Mouse (Mus musculus): ENCODE data around the gene Tmem176b. TPM values are rescaled to one million over a fixed set of nuclear protein-coding genes. Genes with fewer than 3 reads are reported as not detected.
A peak's percentile ranks its signal among the peaks of the same experiment; 100 is the strongest.
"Not testable (repeated sequence)": the region's sequence is repeated elsewhere in the genome, so short reads cannot be mapped to it uniquely, and the experiment has no call there.

The Tmem176b gene
- 10 to 100 TPM; 62.5 to 63.9 TPM for total RNA-seq (2021)
- long read RNA-seq, experiment 1, transcript Tmem176b-209 (7 exons, 986 nt): minor isoform, 11 of 47 reads
- long read RNA-seq, experiment 1, transcript Tmem176b-203 (7 exons, 1,414 nt): major isoform, 22 of 47 reads
- long read RNA-seq, experiment 1, partial matches to known transcripts: 4 of 47 reads
- long read RNA-seq, experiment 1, other reads (novel, unspliced or antisense): 8 of 47 reads
- long read RNA-seq, experiment 2, transcript Tmem176b-203 (7 exons, 1,414 nt): major isoform, 12 of 33 reads
- long read RNA-seq, experiment 2, transcript Tmem176b-209 (7 exons, 986 nt): minor isoform, 11 of 33 reads
- long read RNA-seq, experiment 2, partial matches to known transcripts: 6 of 33 reads
- long read RNA-seq, experiment 2, other reads (novel, unspliced or antisense): 2 of 33 reads

- intact Hi-C loops (cut with DNase I): no loop called here
- DNase-seq: peak; percentile 90 to 95
Observed at GRCm38 (mm10) chr6:48840973-48841625, at the start of gene Tmem176b. Tmem176b (minus strand) TSS chr6:48841496.

GRCm38 (mm10) chr6:48876510-48877135, 35.3 kb upstream of the Tmem176b start:
- intact Hi-C loops (cut with DNase I): no loop called here
- DNase-seq: no peak

GRCm38 (mm10) chr6:48875515-48875914, 34.2 kb upstream of the Tmem176b start:
- intact Hi-C loops (cut with DNase I): no loop called here

GRCm38 (mm10) chr6:48874576-48874975, 33.3 kb upstream of the Tmem176b start:
- intact Hi-C loops (cut with DNase I): no loop called here
- DNase-seq: no peak

More at GRCm38 (mm10) chr6:48875515-48875914, 34.2 kb upstream of the Tmem176b start:
- no peak for DNase-seq

- intact Hi-C loops (cut with DNase I): no loop called here
- no peak for DNase-seq
Observed at GRCm38 (mm10) chr6:48872596-48872995, 31.3 kb upstream of the Tmem176b start, which contains the start of gene Aoc1. Aoc1 (plus strand) TSS chr6:48872896.

- intact Hi-C loops (cut with DNase I): no loop called here
- no peak for DNase-seq
Observed at GRCm38 (mm10) chr6:48869774-48870173, 28.5 kb upstream of the Tmem176b start.

- intact Hi-C loops (cut with DNase I): no loop called here
Observed at GRCm38 (mm10) chr6:48867158-48867557, 25.9 kb upstream of the Tmem176b start.

GRCm38 (mm10) chr6:48866355-48866950, 25.2 kb upstream of the Tmem176b start:
- DNase-seq; intact Hi-C loops (cut with DNase I): not testable (repeated sequence)

More at GRCm38 (mm10) chr6:48867158-48867557, 25.9 kb upstream of the Tmem176b start:
- DNase-seq: no peak

GRCm38 (mm10) chr6:48865152-48865745, 24.0 kb upstream of the Tmem176b start:
- no peak for DNase-seq
- intact Hi-C loops (cut with DNase I): no loop called here

GRCm38 (mm10) chr6:48864723-48865122, 23.4 kb upstream of the Tmem176b start:
- intact Hi-C loops (cut with DNase I): no loop called here
- DNase-seq: no peak

- intact Hi-C loops (cut with DNase I): no loop called here
- DNase-seq: no peak
Observed at GRCm38 (mm10) chr6:48864181-48864580, 22.9 kb upstream of the Tmem176b start.

GRCm38 (mm10) chr6:48863488-48863887, 22.2 kb upstream of the Tmem176b start:
- intact Hi-C loops (cut with DNase I): no loop called here
- DNase-seq: no peak

- DNase-seq: no peak
- intact Hi-C loops (cut with DNase I): no loop called here
Observed at GRCm38 (mm10) chr6:48862816-48863215, 21.5 kb upstream of the Tmem176b start.

- no peak for DNase-seq
- intact Hi-C loops (cut with DNase I): no loop called here
Observed at GRCm38 (mm10) chr6:48861616-48862280, 20.5 kb upstream of the Tmem176b start.

- DNase-seq: no peak
- intact Hi-C loops (cut with DNase I): no loop called here
Observed at GRCm38 (mm10) chr6:48860851-48861250, 19.6 kb upstream of the Tmem176b start.

- intact Hi-C loops (cut with DNase I): no loop called here
- peak; percentile 43 to 64 for DNase-seq
Observed at GRCm38 (mm10) chr6:48860130-48860815, 19.0 kb upstream of the Tmem176b start.

GRCm38 (mm10) chr6:48857613-48858302, 16.5 kb upstream of the Tmem176b start:
- intact Hi-C loops (cut with DNase I): loop anchor here (1.0 to 5.0 kb wide), 3 partner anchors 39 to 210 kb away; partner anchors contain the start of gene Gimap8

GRCm38 (mm10) chr6:48854155-48854554, 12.9 kb upstream of the Tmem176b start:
- DNase-seq: no peak
- intact Hi-C loops (cut with DNase I): loop anchor here (1.0 kb wide), 1 partner anchor 36 kb away; no protein-coding TSS in a partner anchor

More at GRCm38 (mm10) chr6:48857613-48858302, 16.5 kb upstream of the Tmem176b start:
- DNase-seq: no peak

Data from heart, postnatal 14 days (tissue).